Mouse (Mus musculus) cortical plate, adult 2 months (tissue): ENCODE results near the gene Smc6.
A peak's percentile ranks its signal among the peaks of the same experiment; 100 is the strongest.

ENCODE experiments used
- CTCF ChIP-seq: fragments of 200-500 bp; IDR thresholded peaks from 2 replicates; pipeline ENCODE4 v1.5.1; 2011; ENCODE audit warnings: mild to moderate bottlenecking, control low read depth, low read length; ENCODE audit not compliant: insufficient read depth; ENCODE audit errors: extremely low read depth
- POLR2A ChIP-seq: fragments of 200-500 bp; IDR thresholded peaks from 2 replicates; pipeline ENCODE4 v1.6.1; 2011; ENCODE audit warnings: mild to moderate bottlenecking, low read length, control low read depth; ENCODE audit not compliant: insufficient read depth; ENCODE audit errors: extremely low read depth

GRCm38 (mm10) chr12:11336845-11337244 lies 71.2 kb downstream of the Smc6 start:
- peak; percentile 32; the same call in 1 of the 2 replicates for TF ChIP-seq CTCF
- no peak for TF ChIP-seq POLR2A
